Mouse (Mus musculus): ENCODE results near the gene Def8. TPM values are rescaled to one million over a fixed set of nuclear protein-coding genes. Genes with fewer than 3 reads are reported as not detected.
A peak's percentile ranks its signal among the peaks of the same experiment; 100 is the strongest.

Gene Def8
- 10 to 100 TPM; 56.7 to 62.1 TPM for total RNA-seq (2021)
- long read RNA-seq, experiment 1, transcript Def8-204 (12 exons, 3,191 nt) = minor isoform, 7 of 35 reads
- long read RNA-seq, experiment 1, transcript Def8-202 (12 exons, 3,127 nt) = major isoform, 21 of 35 reads
- long read RNA-seq, experiment 1, partial matches to known transcripts = 1 of 35 reads
- long read RNA-seq, experiment 1, other reads (novel, unspliced or antisense) = 6 of 35 reads
- long read RNA-seq, experiment 2, transcript Def8-202 (12 exons, 3,127 nt) = major isoform, 33 of 49 reads
- long read RNA-seq, experiment 2, transcript Def8-204 (12 exons, 3,191 nt) = minor isoform, 7 of 49 reads
- long read RNA-seq, experiment 2, partial matches to known transcripts = 4 of 49 reads
- long read RNA-seq, experiment 2, other reads (novel, unspliced or antisense) = 4 of 49 reads

GRCm38 (mm10) chr8:123423441-123423840 is at the start of gene Def8:
Gene Def8 (plus strand): TSS chr8:123423527.
- no peak for DNase-seq (ENCODE audit: low spot score in 2 of 2)
- peak within 1 kb of the TSS; percentile 26; the same call in 1 of the 2 replicates for H3K4me3 ChIP-seq
- no peak within 1 kb of the TSS for H3K27ac ChIP-seq
- TF ChIP-seq CTCF (conservative IDR thresholded peaks at IDR 0.05) = no peak

DNA sequence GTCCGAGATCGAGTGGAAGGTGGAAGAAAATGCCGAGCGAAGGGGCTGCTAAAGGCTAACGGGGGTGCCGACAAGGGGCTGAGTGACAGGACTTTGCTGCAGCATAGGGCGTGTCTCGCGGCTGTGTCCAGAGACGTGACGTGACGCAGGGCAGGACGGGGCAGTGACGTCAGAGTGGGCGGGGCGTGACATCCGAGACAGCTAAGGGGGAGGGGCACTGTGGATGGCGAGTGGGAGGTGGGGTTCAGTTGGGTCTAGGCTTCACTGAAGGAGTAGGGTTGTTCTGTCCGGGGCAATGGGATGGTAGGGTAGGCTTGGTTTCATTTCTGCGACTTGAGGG is 49.1 kb upstream of the Def8 start:
- Histone ChIP-seq H3K4me3 (peak overlapping the region; percentile 81), H3K27ac (peak overlapping the region; percentile 99)
- DNase-seq (ENCODE audit: low spot score in 2 of 2) = peak; percentile 90 to 96
- no peak for TF ChIP-seq CTCF (conservative IDR thresholded peaks at IDR 0.05)

DNA sequence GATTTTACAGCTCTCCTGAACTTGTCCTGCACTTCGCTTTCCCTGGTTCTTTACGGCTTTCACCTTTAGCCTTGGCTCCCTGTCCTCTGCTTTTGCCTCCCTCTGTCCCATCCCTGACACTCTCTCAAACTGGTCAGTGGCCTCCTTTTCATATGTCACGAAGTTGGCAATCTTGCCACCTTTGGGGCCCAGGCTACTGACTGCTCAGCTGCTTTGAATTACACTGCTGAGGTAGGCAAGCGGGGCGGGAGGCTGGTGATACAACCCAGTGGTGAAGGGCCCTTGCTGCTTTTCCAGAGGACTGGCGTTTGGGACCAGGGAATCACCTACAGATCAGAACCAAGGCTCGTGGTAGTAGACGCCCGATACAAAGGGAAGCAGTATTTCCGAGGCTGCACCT is 47.6 kb upstream of the Def8 start:
- peak overlapping the region; percentile 51; the same call in 1 of the 2 replicates for H3K27ac ChIP-seq

DNA sequence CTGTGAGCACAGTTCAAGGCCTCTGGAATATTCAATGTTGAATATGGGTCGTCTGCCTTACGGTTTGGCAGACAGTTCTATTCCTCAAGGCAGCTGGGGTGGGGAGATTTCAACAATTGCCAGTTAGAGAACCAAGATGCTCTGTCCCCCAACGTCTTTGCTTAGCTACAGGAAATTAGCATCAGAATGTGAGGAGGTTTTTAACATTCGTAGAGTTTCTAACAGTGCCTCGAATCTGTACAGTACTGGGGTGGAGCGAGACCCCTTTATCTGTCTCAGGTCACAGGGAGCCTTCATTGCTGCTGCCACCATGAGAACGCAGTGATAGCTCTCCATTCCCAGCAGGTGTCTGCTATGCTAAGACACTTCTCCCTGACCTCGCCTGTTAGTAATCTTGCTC is 47.2 kb upstream of the Def8 start:
- H3K27ac ChIP-seq = peak overlapping the region; percentile 51; the same call in 1 of the 2 replicates
- no peak for DNase-seq (ENCODE audit: low spot score in 2 of 2)
- no peak for TF ChIP-seq CTCF (conservative IDR thresholded peaks at IDR 0.05)
- peak overlapping the region; percentile 5; the same call in 1 of the 2 replicates for H3K4me3 ChIP-seq

More for the DNA sequence above, 47.6 kb upstream of the Def8 start:
- no peak overlapping the region; the same call in 1 of the 2 replicates for H3K4me3 ChIP-seq
- no peak for TF ChIP-seq CTCF (conservative IDR thresholded peaks at IDR 0.05)
- no peak for DNase-seq (ENCODE audit: low spot score in 2 of 2)

DNA sequence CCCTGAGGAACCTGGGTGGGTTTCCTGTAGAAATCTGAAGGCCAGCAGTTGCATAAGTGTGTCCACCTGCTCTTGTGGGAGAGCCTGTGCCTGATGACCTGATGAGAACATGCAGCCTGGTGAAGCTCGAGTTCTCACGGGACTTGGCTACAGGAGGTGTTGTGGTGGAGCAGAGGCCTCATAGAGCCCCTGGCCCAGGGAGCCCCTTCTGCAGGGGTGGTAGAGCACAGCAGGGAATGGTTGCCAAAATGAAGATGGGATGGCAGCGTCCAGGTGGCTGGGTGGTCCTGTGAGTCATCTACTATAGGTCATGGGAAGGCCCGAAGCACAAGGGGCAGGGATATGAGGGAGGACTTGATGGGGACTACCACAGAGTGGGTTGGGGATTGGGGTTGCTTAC is 41.6 kb upstream of the Def8 start:
- no peak for DNase-seq (ENCODE audit: low spot score in 2 of 2)
- H3K27ac ChIP-seq = no peak overlapping the region
- H3K4me3 ChIP-seq = no peak overlapping the region
- TF ChIP-seq CTCF (conservative IDR thresholded peaks at IDR 0.05) = no peak

DNA sequence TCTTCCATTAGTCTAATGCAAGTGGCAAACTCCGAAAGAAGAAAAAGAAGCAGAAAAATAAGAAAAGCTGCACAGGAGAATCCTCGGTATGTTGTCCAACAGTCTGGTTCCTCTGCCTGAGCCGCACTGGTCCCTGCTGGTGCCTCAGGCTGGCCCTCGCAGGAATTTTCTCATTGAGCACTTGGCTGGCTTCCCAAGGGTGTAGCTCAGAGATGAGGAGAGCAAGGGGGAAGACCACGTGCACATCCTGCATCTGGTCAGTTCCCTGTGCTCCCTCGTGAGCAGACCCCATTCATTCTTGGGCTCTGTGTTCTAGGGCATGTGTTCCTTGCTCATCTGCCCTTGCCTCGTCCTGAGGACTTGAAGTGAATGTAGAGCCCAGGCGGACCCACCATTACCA is 40.8 kb upstream of the Def8 start:
- Histone ChIP-seq H3K4me3 (no peak overlapping the region), H3K27ac (no peak overlapping the region)
- no peak for DNase-seq (ENCODE audit: low spot score in 2 of 2)
- TF ChIP-seq CTCF (conservative IDR thresholded peaks at IDR 0.05) = no peak

DNA sequence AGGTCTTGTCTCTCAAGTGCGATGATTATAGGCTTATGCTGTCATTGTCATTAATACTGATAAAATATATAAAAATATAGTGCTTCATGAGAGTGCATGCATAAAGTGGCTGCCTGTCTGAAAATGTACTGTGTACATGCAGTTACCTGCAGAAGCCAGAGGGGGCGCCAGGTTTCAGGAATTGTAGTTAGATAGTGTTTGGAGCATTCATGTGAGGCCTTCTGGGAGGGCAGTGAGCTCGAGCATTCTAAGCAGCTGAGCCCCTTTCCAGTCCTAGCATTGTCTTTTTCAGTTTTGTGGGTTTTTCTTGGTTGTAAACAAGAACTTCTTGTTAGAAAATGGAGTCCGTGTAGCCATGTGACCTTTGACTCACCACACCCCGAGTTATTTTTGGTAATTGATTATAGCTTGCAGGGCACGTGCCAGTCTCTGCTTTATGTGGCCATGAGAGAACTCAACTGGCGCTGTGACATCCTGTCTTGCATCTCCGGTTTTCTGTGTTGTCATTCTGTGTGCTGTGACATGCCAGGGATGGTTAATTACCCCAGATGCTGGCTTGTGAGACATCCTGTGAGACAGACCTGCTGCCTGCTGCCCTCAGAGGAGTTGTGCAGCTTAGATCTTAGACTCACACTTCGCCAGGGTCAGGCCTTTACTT is 38.3 kb upstream of the Def8 start:
- peak in 1 of 2 experiments; percentile 34 for DNase-seq (ENCODE audit: low spot score in 2 of 2)
- peak; percentile 86 for TF ChIP-seq CTCF (conservative IDR thresholded peaks at IDR 0.05)
- Histone ChIP-seq H3K4me3 (no peak overlapping the region), H3K27ac (no peak overlapping the region)

- DNase-seq (ENCODE audit: low spot score in 2 of 2) = no peak
- Histone ChIP-seq H3K4me3 (no peak overlapping the region), H3K27ac (no peak overlapping the region)
- no peak for TF ChIP-seq CTCF (conservative IDR thresholded peaks at IDR 0.05)
Measured at GRCm38 (mm10) chr8:123387041-123387440, 36.3 kb upstream of the Def8 start.

GRCm38 (mm10) chr8:123387801-123388200 is 35.5 kb upstream of the Def8 start:
- no peak overlapping the region for H3K4me3 ChIP-seq
- DNase-seq (ENCODE audit: low spot score in 2 of 2) = no peak
- TF ChIP-seq CTCF (conservative IDR thresholded peaks at IDR 0.05) = no peak
- no peak overlapping the region for H3K27ac ChIP-seq

DNA sequence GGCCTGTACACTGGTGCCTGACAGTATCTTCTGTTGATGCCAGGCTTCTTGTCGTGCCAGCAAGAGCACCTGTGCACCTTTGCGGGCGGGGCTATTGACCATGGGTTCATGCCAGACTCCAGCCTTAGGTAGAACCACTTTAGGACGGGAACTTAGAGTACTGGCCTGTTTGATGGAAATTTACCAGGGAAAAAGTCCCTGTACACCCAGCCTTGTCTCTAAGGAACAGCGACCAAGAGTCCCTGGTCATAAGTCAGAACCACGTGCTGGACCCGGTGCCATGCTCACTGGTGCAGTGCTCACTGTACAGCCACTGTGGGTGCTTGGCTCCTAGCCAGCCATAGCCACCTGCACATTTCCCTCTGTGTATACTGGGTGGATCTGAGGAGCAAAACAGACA is 34.3 kb upstream of the Def8 start:
- no peak overlapping the region for H3K27ac ChIP-seq
- no peak overlapping the region for H3K4me3 ChIP-seq
- TF ChIP-seq CTCF (conservative IDR thresholded peaks at IDR 0.05) = no peak
- no peak for DNase-seq (ENCODE audit: low spot score in 2 of 2)

GRCm38 (mm10) chr8:123398308-123398707 is 25.0 kb upstream of the Def8 start:
- H3K4me3 ChIP-seq = no peak overlapping the region
- TF ChIP-seq CTCF (conservative IDR thresholded peaks at IDR 0.05) = no peak
- no peak overlapping the region for H3K27ac ChIP-seq
- DNase-seq (ENCODE audit: low spot score in 2 of 2) = no peak

- DNase-seq (ENCODE audit: low spot score in 2 of 2) = no peak
- no peak overlapping the region for H3K27ac ChIP-seq
- TF ChIP-seq CTCF (conservative IDR thresholded peaks at IDR 0.05) = no peak
- H3K4me3 ChIP-seq = no peak overlapping the region
Measured at GRCm38 (mm10) chr8:123401936-123402335, 21.4 kb upstream of the Def8 start.

DNA sequence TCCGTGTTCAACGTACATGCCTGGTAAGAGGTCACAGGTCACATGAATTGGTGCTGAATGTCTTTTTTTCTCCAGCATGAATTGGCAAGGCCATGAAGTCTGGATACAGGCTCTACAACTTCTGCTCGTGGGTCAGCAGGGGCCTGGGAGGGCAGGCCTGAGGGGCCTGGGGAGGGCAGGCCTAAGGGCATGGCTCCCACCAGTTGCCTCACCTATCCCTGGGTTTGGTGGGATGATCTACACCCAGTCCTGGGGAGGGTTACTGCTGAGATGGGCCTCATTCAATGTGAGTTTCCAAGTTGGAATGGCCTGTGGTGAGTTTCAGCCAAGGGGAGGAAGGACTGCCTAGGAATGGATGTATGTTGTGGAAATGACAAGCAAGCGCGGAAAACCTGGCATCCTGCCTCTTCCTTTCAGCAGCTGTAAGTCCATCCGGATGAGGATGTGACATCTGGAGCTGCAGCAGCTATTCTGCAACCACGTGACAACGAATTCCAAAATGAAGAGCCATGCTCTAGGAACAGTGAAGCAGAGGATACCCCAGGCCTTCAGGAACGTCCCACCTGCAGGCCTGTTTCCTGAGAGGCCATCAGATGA is 20.5 kb upstream of the Def8 start:
- no peak for TF ChIP-seq CTCF (conservative IDR thresholded peaks at IDR 0.05)
- Histone ChIP-seq H3K27ac (no peak overlapping the region), H3K4me3 (no peak overlapping the region)
- no peak for DNase-seq (ENCODE audit: low spot score in 2 of 2)

All from layer of hippocampus, adult 2 months (tissue).